Mouse (Mus musculus) myocyte (in vitro differentiated cells): ENCODE measurements at regions not wholly inside any gene's neighbourhood (a gene's known extent, or its start where the extent isn't known, plus 50 kb on each side); places are given as distances from the start of the nearest gene placed in this dataset.

ENCODE experiments used
- H3K27me3 ChIP-seq: one replicate; pipeline ENCODE4 v1.6.1; 2011; ENCODE audit not compliant: control insufficient read depth, insufficient read depth, insufficient read length
- H3K36me3 ChIP-seq: one replicate; pipeline ENCODE4 v1.6.1; 2011; ENCODE audit not compliant: control insufficient read depth, insufficient read depth
- H3K4me2 ChIP-seq: one replicate; pipeline ENCODE4 v1.6.1; 2011; ENCODE audit warnings: low read depth, control low read depth
- H3K4me3 ChIP-seq: one replicate; pipeline ENCODE4 v1.5.1; 2011; ENCODE audit warnings: mild to moderate bottlenecking, control low read depth, moderate library complexity
- H3K79me2 ChIP-seq: one replicate; pipeline ENCODE4 v1.6.1; 2011; ENCODE audit not compliant: control insufficient read depth, insufficient read depth
- H3ac ChIP-seq: one replicate; pipeline ENCODE4 v1.6.1; 2011; ENCODE audit not compliant: control insufficient read depth, insufficient read length
- CEBPB ChIP-seq: IDR thresholded peaks from 2 replicates; pipeline ENCODE4 v1.6.1; 2011; ENCODE audit warnings: mild to moderate bottlenecking, moderate library complexity; ENCODE audit not compliant: poor library complexity, insufficient read depth, severe bottlenecking
- E2F4 ChIP-seq: IDR thresholded peaks from one replicate; pipeline ENCODE4 v1.6.1; 2011; ENCODE audit warnings: mild to moderate bottlenecking, control low read depth, moderate library complexity; ENCODE audit not compliant: insufficient read depth
- MAX ChIP-seq: IDR thresholded peaks from one replicate; pipeline ENCODE4 v1.6.1; 2011; ENCODE audit warnings: low read depth, mild to moderate bottlenecking, control low read depth
- MYOD1 ChIP-seq, 3 experiments: IDR thresholded peaks; one replicate each; pipeline ENCODE4 v1.6.1; 2011; ENCODE audit warnings: control low read depth in 2 of 3, low read depth in 2 of 3, mild to moderate bottlenecking in 2 of 3, moderate library complexity in 1 of 3; ENCODE audit not compliant: insufficient read length in 2 of 3, control insufficient read depth in 1 of 3
- MYOG ChIP-seq, 3 experiments: IDR thresholded peaks; one replicate each; pipeline ENCODE4 v1.6.1; 2011; ENCODE audit warnings: control low read depth in 2 of 3, low read depth in 2 of 3, mild to moderate bottlenecking in 2 of 3; ENCODE audit not compliant: insufficient read length in 2 of 3, control insufficient read depth in 1 of 3, insufficient read depth in 1 of 3
- POLR2A ChIP-seq: IDR thresholded peaks from one replicate; pipeline ENCODE4 v1.6.1; 2011; ENCODE audit warnings: low read depth, mild to moderate bottlenecking, control low read depth, moderate library complexity; ENCODE audit not compliant: insufficient read length
- POLR2AphosphoS2 ChIP-seq: IDR thresholded peaks from one replicate; pipeline ENCODE4 v1.6.1; 2011; ENCODE audit warnings: low read depth, control low read depth; ENCODE audit not compliant: insufficient read length
- REST ChIP-seq: IDR thresholded peaks from one replicate; pipeline ENCODE4 v1.6.1; 2011; ENCODE audit warnings: mild to moderate bottlenecking, control low read depth, moderate library complexity; ENCODE audit not compliant: insufficient read depth, insufficient read length
- SRF ChIP-seq: IDR thresholded peaks from one replicate; pipeline ENCODE4 v1.6.1; 2011; ENCODE audit warnings: low read depth; ENCODE audit not compliant: control insufficient read depth, insufficient read length
- TCF12 ChIP-seq: IDR thresholded peaks from one replicate; pipeline ENCODE4 v1.6.1; 2011; ENCODE audit warnings: mild to moderate bottlenecking, control low read depth; ENCODE audit not compliant: poor library complexity, insufficient read depth, severe bottlenecking
- TCF3 ChIP-seq: IDR thresholded peaks from one replicate; pipeline ENCODE4 v1.6.1; 2011; ENCODE audit warnings: low read depth, control low read depth; ENCODE audit not compliant: insufficient read length
- USF1 ChIP-seq: IDR thresholded peaks from one replicate; pipeline ENCODE4 v1.6.1; 2011; ENCODE audit warnings: low read depth, mild to moderate bottlenecking, control low read depth, moderate library complexity

GRCm38 (mm10) chr1:51621062-51621461, 142.8 kb upstream of the Nabp1 start:
- H3K36me3 ChIP-seq, result no peaks in the 10 kb centered on the region
- no peak overlapping the region for H3K4me2 ChIP-seq
- TF ChIP-seq CEBPB, result no peak
- TF ChIP-seq TCF3, result no peak
- no peak for TF ChIP-seq USF1
- TF ChIP-seq MYOG (IDR thresholded peaks at IDR 0.05; ENCODE audit: control insufficient read depth in 1 of 3, insufficient read depth in 1 of 3, insufficient read length in 2 of 3, low read depth in 2 of 3), result no peak
- no peak overlapping the region for H3ac ChIP-seq
- no peak overlapping the region for H3K4me3 ChIP-seq
- H3K79me2 ChIP-seq, result no peaks in the 10 kb centered on the region
- peaks cover 5% of the 10 kb centered on the region for H3K27me3 ChIP-seq

DNA sequence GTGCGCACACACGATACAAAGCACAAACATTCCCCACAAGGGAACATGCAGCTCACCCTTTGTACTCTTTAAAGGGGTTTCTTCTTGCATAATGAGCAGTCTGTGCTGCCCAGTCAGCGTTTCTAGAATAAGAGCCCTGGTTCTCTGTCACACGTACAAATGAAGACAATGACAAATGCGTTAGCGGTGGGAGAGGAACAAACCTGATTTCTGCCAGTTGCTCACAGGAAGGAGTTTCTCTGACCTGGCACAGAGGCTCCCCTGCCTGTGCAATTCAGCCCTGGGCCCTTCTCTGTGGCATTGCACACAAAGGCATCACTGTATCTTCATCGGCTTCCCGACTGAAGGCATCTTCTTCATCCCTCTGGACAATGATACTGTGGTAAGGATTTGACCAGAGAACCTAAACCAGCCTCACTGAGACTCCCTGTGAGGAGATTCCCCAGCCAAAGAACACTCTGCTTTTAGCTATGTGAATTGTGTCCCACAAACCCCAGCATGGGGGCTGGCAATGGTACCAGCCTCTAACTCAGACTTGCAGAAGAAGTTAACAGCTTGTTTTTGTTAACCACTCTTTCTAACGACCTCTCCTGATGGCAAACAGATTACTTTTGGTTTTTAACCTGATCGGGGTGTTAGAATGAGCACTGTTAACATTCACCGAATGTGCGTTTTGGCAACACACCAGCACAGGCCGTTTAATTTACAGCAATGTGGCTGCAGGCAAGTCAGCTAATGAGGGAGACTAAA, 139.5 kb upstream of the Nabp1 start:
- TF ChIP-seq E2F4 (no peak), TCF12 (no peak)
- no peak overlapping the region for H3K4me2 ChIP-seq
- H3K79me2 ChIP-seq, result no peaks in the 10 kb centered on the region
- H3K4me3 ChIP-seq, result no peak overlapping the region
- no peaks in the 10 kb centered on the region for H3K36me3 ChIP-seq
- no peak overlapping the region for H3ac ChIP-seq
- H3K27me3 ChIP-seq, result peaks cover 5% of the 10 kb centered on the region

DNA sequence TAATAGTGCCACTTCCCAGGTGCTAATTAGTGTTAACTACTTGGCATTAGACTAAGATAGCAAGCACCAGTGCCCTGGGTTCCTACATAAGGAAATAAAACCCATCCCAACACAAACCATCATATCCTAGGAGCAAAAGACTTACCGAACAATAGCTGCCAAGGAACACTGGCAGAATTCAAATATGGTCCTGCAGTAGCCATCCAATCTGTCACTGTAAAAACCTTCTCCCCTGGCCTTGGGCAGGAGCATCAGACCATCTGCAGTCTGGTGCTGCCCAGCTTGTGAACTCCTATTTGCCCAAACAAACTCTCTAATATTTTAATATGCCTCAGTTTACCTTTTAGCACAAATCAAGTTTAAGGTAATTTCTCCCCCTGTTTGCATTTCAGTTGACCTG, 137.9 kb upstream of the Nabp1 start:
- Histone ChIP-seq H3K4me2 (no peak overlapping the region), H3ac (no peak overlapping the region), H3K79me2 (no peaks in the 10 kb centered on the region), H3K4me3 (no peak overlapping the region), H3K36me3 (no peaks in the 10 kb centered on the region), H3K27me3 (peaks cover 5% of the 10 kb centered on the region)
- no peak for TF ChIP-seq SRF
- no peak for TF ChIP-seq POLR2AphosphoS2
- TF ChIP-seq MAX, result no peak
- TF ChIP-seq REST, result no peak
- TF ChIP-seq POLR2A, result no peak
- no peak for TF ChIP-seq TCF12
- TF ChIP-seq MYOD1 (IDR thresholded peaks at IDR 0.05; ENCODE audit: control insufficient read depth in 1 of 3, insufficient read length in 2 of 3, low read depth in 2 of 3), result no peak
- TF ChIP-seq TCF3, result no peak

- no peak overlapping the region for H3K4me3 ChIP-seq
- H3K79me2 ChIP-seq, result no peaks in the 10 kb centered on the region
- peaks cover 5% of the 10 kb centered on the region for H3K27me3 ChIP-seq
- TF ChIP-seq POLR2AphosphoS2, result no peak
- no peak for TF ChIP-seq MYOD1 (IDR thresholded peaks at IDR 0.05; ENCODE audit: control insufficient read depth in 1 of 3, insufficient read length in 2 of 3, low read depth in 2 of 3)
- TF ChIP-seq CEBPB, result no peak
- H3K4me2 ChIP-seq, result no peak overlapping the region
- H3ac ChIP-seq, result no peak overlapping the region
- H3K36me3 ChIP-seq, result no peaks in the 10 kb centered on the region
These were observed 137.3 kb upstream of the Nabp1 start for GRCm38 (mm10) chr1:51615523-51615922.

DNA sequence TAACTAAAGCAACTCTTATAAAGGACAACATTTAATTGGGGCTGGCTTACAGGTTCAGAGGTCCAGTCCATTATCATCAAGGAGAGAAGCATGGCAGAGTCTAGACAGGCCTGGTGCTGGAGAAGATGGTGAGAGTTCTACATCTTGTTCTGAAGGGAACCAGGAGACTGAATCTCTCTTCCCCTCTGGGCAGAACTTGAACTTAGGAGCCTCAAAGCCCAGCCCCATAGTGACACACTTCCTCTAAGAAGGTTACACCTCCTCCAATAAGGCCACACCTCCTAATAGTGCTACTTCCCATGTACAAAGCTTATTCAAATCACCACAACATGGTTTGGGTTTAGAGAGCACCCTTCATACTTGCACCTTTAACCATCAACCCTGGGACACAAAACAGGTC, 136.5 kb upstream of the Nabp1 start:
- Histone ChIP-seq H3K79me2 (no peaks in the 10 kb centered on the region), H3ac (no peak overlapping the region), H3K4me3 (no peak overlapping the region), H3K27me3 (peaks cover 2% of the 10 kb centered on the region), H3K4me2 (no peak overlapping the region), H3K36me3 (no peaks in the 10 kb centered on the region)
- no peak for TF ChIP-seq POLR2AphosphoS2
- TF ChIP-seq REST, result no peak
- no peak for TF ChIP-seq MAX
- no peak for TF ChIP-seq POLR2A
- TF ChIP-seq TCF3, result no peak
- no peak for TF ChIP-seq E2F4
- TF ChIP-seq USF1, result no peak
- TF ChIP-seq CEBPB, result no peak
- TF ChIP-seq MYOD1 (IDR thresholded peaks at IDR 0.05; ENCODE audit: control insufficient read depth in 1 of 3, insufficient read length in 2 of 3, low read depth in 2 of 3), result no peak
- TF ChIP-seq MYOG (IDR thresholded peaks at IDR 0.05; ENCODE audit: control insufficient read depth in 1 of 3, insufficient read depth in 1 of 3, insufficient read length in 2 of 3, low read depth in 2 of 3), result no peak
- TF ChIP-seq TCF12, result no peak
- no peak for TF ChIP-seq SRF

DNA sequence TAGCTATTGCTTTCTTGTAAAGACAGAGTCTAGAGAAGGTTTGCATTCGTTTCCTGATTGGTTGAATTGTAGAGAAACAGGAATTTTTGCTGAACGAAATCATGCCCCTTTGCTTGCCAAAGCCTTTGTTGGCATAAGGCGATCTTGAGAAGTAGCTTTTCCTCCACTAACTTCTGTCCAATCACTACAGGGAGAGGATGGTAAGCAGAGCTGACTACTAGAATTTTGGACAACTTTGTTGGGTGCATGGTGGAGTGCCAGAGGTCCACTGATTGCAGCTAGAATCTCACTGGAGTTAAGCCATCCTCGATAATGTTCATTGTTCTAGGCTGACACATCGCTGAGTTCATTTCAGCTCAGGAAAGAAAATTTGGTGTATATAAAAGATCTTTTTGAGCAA, 131.1 kb upstream of the Nabp1 start:
- H3K36me3 ChIP-seq, result no peaks in the 10 kb centered on the region
- H3ac ChIP-seq, result no peak overlapping the region
- no peaks in the 10 kb centered on the region for H3K79me2 ChIP-seq
- no peak for TF ChIP-seq REST
- no peak for TF ChIP-seq MAX
- no peak for TF ChIP-seq USF1
- no peak for TF ChIP-seq POLR2A
- TF ChIP-seq POLR2AphosphoS2, result no peak
- no peak for TF ChIP-seq MYOD1 (IDR thresholded peaks at IDR 0.05; ENCODE audit: control insufficient read depth in 1 of 3, insufficient read length in 2 of 3, low read depth in 2 of 3)
- no peak for TF ChIP-seq CEBPB
- TF ChIP-seq E2F4, result no peak
- TF ChIP-seq SRF, result no peak
- no peak for TF ChIP-seq MYOG (IDR thresholded peaks at IDR 0.05; ENCODE audit: control insufficient read depth in 1 of 3, insufficient read depth in 1 of 3, insufficient read length in 2 of 3, low read depth in 2 of 3)
- no peak for TF ChIP-seq TCF3
- no peak for TF ChIP-seq TCF12
- H3K27me3 ChIP-seq, result no peaks in the 10 kb centered on the region
- no peak overlapping the region for H3K4me3 ChIP-seq
- H3K4me2 ChIP-seq, result no peak overlapping the region
